In the genomic region with DNA sequence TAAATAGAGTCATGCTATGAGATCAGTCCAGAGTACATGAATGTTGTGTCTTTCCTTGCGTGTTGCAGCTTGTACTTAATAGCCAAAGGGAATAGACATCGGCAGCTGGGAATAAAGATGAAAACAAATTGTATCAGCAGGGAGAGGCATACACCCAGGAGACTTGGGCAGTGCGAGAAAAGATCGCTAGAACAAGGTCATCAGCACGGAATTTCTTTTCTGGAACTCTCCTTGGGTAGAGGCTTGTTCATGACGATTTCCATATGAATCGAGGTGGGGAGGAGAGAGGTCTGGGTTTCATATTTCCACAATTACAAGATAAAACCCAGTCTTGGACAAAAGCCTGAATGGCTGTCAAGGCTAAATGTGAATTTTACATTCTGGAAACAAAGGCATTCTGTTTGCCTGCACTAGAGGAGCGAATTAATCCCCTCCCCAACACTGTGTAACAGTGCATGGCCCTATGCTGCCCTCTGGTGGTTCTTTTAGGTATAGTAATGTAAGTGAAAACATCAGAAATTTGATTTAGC, we compare ENCODE assay signal across 8 mouse cellular contexts.
DNase-seq lines count a peak whose midpoint lies in the region; ATAC-seq and TF ChIP-seq lines count a peak whose summit lies in the region.
"Had no signal": no experiment of that assay in that cellular context is flagged by ENCODE, and none has a peak within 500 bp of the region (broad histone marks: within the 10 kb centered on the region; RNA-seq: fewer than 3 reads in every experiment).

No protein-coding gene starts in this region.

- WGBS in liver, embryonic 14.5 days (ENCODE audit: insufficient replicate concordance): 42% methylated on average over 8 of the region's 8 CpGs
- WGBS in neural tube, embryonic 15.5 days: 19% methylated on average over 8 of the region's 8 CpGs

- peaks cover 23% of the 10 kb centered on the region for H3K4me1 ChIP-seq in E14TG2a.4 (replicated peaks; ENCODE audit: low read depth, low read length)
- no peaks in the 10 kb centered on the region for H3K4me1 ChIP-seq in liver, embryonic 14.5 days (replicated peaks; ENCODE audit: control insufficient read depth in 2 of 2, insufficient read depth in 2 of 2, low read length in 1 of 2)
- peaks cover 15% of the 10 kb centered on the region for H3K4me1 ChIP-seq in neural tube, embryonic 15.5 days
- H3K4me1 ChIP-seq: liver, embryonic 15.5 days had no signal

- H3K4me2 ChIP-seq in liver, embryonic 14.5 days (ENCODE audit: low read depth): no peak overlapping the region
- H3K4me2 ChIP-seq in neural tube, embryonic 15.5 days: peak overlapping the region; percentile 47
- H3K4me2 ChIP-seq: liver, embryonic 15.5 days had no signal

- no peaks in the 10 kb centered on the region for H3K9me3 ChIP-seq in E14TG2a.4 (ENCODE audit: low read length)
- H3K9me3 ChIP-seq in liver, embryonic 14.5 days (ENCODE audit: control insufficient read depth, low read length): no peaks in the 10 kb centered on the region
- H3K9me3 ChIP-seq in neural tube, embryonic 15.5 days (replicated peaks): no peaks in the 10 kb centered on the region
- H3K9me3 ChIP-seq: liver, embryonic 15.5 days had no signal

- DNase-seq in Patski (ENCODE audit: low read depth, low spot score): no peak
- DNase-seq in cerebellum, postnatal 36 days: peak; percentile 28 to 61
- DNase-seq in heart, adult 9 months (ENCODE audit: low spot score in 2 of 2): peak; percentile 10 to 41
- DNase-seq in kidney, adult 9 months: peak; percentile 67
- DNase-seq in liver, embryonic 14.5 days (ENCODE audit: low read depth in 3 of 3, low spot score in 3 of 3): no peak

- no peak overlapping the region for H3K9ac ChIP-seq in liver, embryonic 14.5 days (replicated peaks)
- H3K9ac ChIP-seq in neural tube, embryonic 15.5 days (replicated peaks): 0 out of 2 replicates have a peak overlapping the region, but pooled peaks have one; percentile 14
- H3K9ac ChIP-seq: liver, embryonic 15.5 days had no signal

- ATAC-seq in Patski: peak; percentile 72
- no peak for ATAC-seq in liver, embryonic 14.5 days (ENCODE audit: insufficient read depth)
- ATAC-seq in neural tube, embryonic 15.5 days (ENCODE audit: low FRiP score): peak; percentile 93

- no peak overlapping the region for H3K27ac ChIP-seq in liver, embryonic 14.5 days
- H3K27ac ChIP-seq in neural tube, embryonic 15.5 days (replicated peaks): peak overlapping the region; percentile 74
- H3K27ac ChIP-seq: liver, embryonic 15.5 days had no signal

- POLR2A ChIA-PET in Patski (lab: Charles Lee): no interaction called here

- H3K27me3 ChIP-seq in E14TG2a.4 (ENCODE audit: insufficient read depth, low read length) (no peaks in the 10 kb centered on the region), Patski (peaks cover 1% of the 10 kb centered on the region)
- H3K27me3 ChIP-seq in liver, embryonic 14.5 days (ENCODE audit: control insufficient read depth, insufficient read depth, low read length): no peaks in the 10 kb centered on the region
- H3K27me3 ChIP-seq in neural tube, embryonic 15.5 days (replicated peaks): no peaks in the 10 kb centered on the region
- H3K27me3 ChIP-seq: liver, embryonic 15.5 days had no signal

- in situ Hi-C loops in Patski (cut with MboI; ENCODE audit: low pct_unique_long_range_greater_than_20kb): loop anchor here (10.0 kb wide), 1 partner anchor 1630 kb away; no protein-coding TSS in a partner anchor

- H3K36me3 ChIP-seq in E14TG2a.4 (ENCODE audit: insufficient read depth, low read length): no peaks in the 10 kb centered on the region
- no peaks in the 10 kb centered on the region for H3K36me3 ChIP-seq in liver, embryonic 14.5 days (replicated peaks; ENCODE audit: control insufficient read depth, insufficient read depth, low read depth)
- peaks cover 5% of the 10 kb centered on the region; the same call in 1 of the 2 replicates for H3K36me3 ChIP-seq in neural tube, embryonic 15.5 days
- H3K36me3 ChIP-seq: liver, embryonic 15.5 days had no signal

- no peak for TF ChIP-seq EP300 in liver, embryonic 14.5 days (IDR thresholded peaks at IDR 0.05; ENCODE audit: low read depth)

- H3K4me3 ChIP-seq in E14TG2a.4 (replicated peaks; ENCODE audit: low read length): no peak overlapping the region
- H3K4me3 ChIP-seq in liver, embryonic 14.5 days (ENCODE audit: insufficient read depth in 1 of 2, low read depth in 2 of 2, low read length in 2 of 2): no peak overlapping the region
- peak overlapping the region; percentile 11; the same call in 1 of the 2 replicates for H3K4me3 ChIP-seq in neural tube, embryonic 15.5 days (replicated peaks)
- H3K4me3 ChIP-seq: liver, embryonic 15.5 days had no signal

- TF ChIP-seq CTCF in E14TG2a.4 (conservative IDR thresholded peaks at IDR 0.05; ENCODE audit: low read length) (peak; percentile 80), Patski (IDR thresholded peaks at IDR 0.05) (peak; percentile 76)
- peak; percentile 72 for TF ChIP-seq CTCF in liver, embryonic 14.5 days (IDR thresholded peaks at IDR 0.05; ENCODE audit: low read depth)

- CTCF ChIA-PET in Patski (lab: Charles Lee): interaction anchor here (1.0 kb wide), 1 partner anchor 150 kb away, joined by 3 read pairs; no protein-coding TSS in a partner anchor

Comparison
In these comparisons a context has a peak if more than half of its experiments do, and no peak if none do; other contexts are left out.
1. DNase-seq: peak in cerebellum, postnatal 36 days (2 of 2), heart, adult 9 months (2 of 2) and kidney, adult 9 months (single experiment); none in Patski (single experiment) and liver, embryonic 14.5 days (0 of 3).
2. Peak in every context shown above with its lines, with median percentiles within 50 percentile points of each other: CTCF ChIP-seq.